Mouse (Mus musculus) liver, adult 2 months (tissue): ENCODE results near the gene Asprv1. TPM values are rescaled to one million over a fixed set of nuclear protein-coding genes. Genes with fewer than 3 reads are reported as not detected.

ENCODE experiments used
- DNase-seq: peaks from one replicate; pipeline ENCODE4 v3.0.0-alpha.2; 2011; ENCODE audit warnings: low read depth, low spot score; ENCODE audit errors: extremely low read depth
- H3K27ac ChIP-seq: fragments of 200-500 bp; replicated peaks from 2 replicates; pipeline ENCODE4 v1.5.1; 2012; ENCODE audit warnings: low read depth, mild to moderate bottlenecking, control low read depth, inconsistent platforms, low read length; ENCODE audit not compliant: insufficient read depth
- H3K27me3 ChIP-seq: fragments of 200-500 bp; 2 replicates; pipeline ENCODE4 v1.6.1; 2012; ENCODE audit warnings: mild to moderate bottlenecking, moderate library complexity, low read length, inconsistent platforms; ENCODE audit not compliant: control insufficient read depth, insufficient read depth
- H3K36me3 ChIP-seq: fragments of 200-500 bp; 2 replicates; pipeline ENCODE4 v1.6.1; 2012; ENCODE audit warnings: low read length, inconsistent platforms; ENCODE audit not compliant: control insufficient read depth, insufficient read depth
- H3K4me1 ChIP-seq: fragments of 200-500 bp; 2 replicates; pipeline ENCODE4 v1.6.1; 2011; ENCODE audit warnings: low read length; ENCODE audit not compliant: control insufficient read depth, insufficient read depth
- H3K4me3 ChIP-seq: fragments of 200-500 bp; 2 replicates; pipeline ENCODE4 v1.5.1; 2011; ENCODE audit warnings: low read depth, mild to moderate bottlenecking, control low read depth, low read length, moderate library complexity; ENCODE audit not compliant: insufficient read depth
- H3K79me2 ChIP-seq: fragments of 200-500 bp; 2 replicates; pipeline ENCODE4 v1.6.1; 2012; ENCODE audit warnings: inconsistent platforms, mild to moderate bottlenecking, low read length, moderate library complexity; ENCODE audit not compliant: control insufficient read depth, insufficient read depth
- H3K9ac ChIP-seq: fragments of 200-500 bp; 2 replicates; pipeline ENCODE4 v1.6.1; 2012; ENCODE audit warnings: low read depth, mild to moderate bottlenecking, control low read depth, inconsistent platforms, low read length
- CTCF ChIP-seq: fragments of 200-500 bp; IDR thresholded peaks from 2 replicates; pipeline ENCODE4 v1.5.1; 2011; ENCODE audit warnings: low read depth, low read length, control low read depth
- POLR2A ChIP-seq: fragments of 200-500 bp; IDR thresholded peaks from 2 replicates; pipeline ENCODE4 v1.6.1; 2011; ENCODE audit warnings: low read length, control low read depth; ENCODE audit not compliant: insufficient read depth; ENCODE audit errors: extremely low read depth
- WGBS: fragments of 180-500 bp; shearing (Covaris S2); methylation state at CpG from one replicate; pipeline ENCODE4 v1.1.7; 2018; 5-methylcytosine and 5-hydroxymethylcytosine counted together
- polyA plus RNA-seq: library from polyadenylated mRNA; depleted of rRNA; stranded (reverse); fragments of >200 nt; gene quantifications from 2 replicates; pipeline ENCODE4 v1.2.3, GENCODE M21; 2012; rRNA removed
- total RNA-seq: library from RNA; depleted of rRNA; stranded (reverse); fragments of >200 nt; gene quantifications from 2 replicates; pipeline ENCODE4 v1.2.3, GENCODE M21; 2014; rRNA removed

Gene Asprv1
- total RNA-seq (not detected in 2 replicates), polyA plus RNA-seq (0.07 and 0.10 TPM in 2 replicates)

GRCm38 (mm10) chr6:86627946-86628345 lies at the start of gene Asprv1:
Gene Asprv1 (plus strand): TSS chr6:86628164.
- no peak for DNase-seq
- Histone ChIP-seq H3K79me2 (no peaks in the 10 kb centered on the region), H3K9ac (no peak within 1 kb of the TSS), H3K4me3 (no peak within 1 kb of the TSS), H3K4me1 (no peaks in the 10 kb centered on the region), H3K36me3 (no peaks in the 10 kb centered on the region), H3K27ac (no peak within 1 kb of the TSS), H3K27me3 (no peaks in the 10 kb centered on the region)
- TF ChIP-seq CTCF (no peak), POLR2A (no peak)
- 64% methylated on average over 10 of the region's 10 CpGs for WGBS

GRCm38 (mm10) chr6:86578396-86578795 lies 49.6 kb upstream of the Asprv1 start:
- no peaks in the 10 kb centered on the region for H3K79me2 ChIP-seq
- H3K36me3 ChIP-seq: no peaks in the 10 kb centered on the region
- 46% methylated on average over 2 of the region's 2 CpGs for WGBS
- DNase-seq: peak; percentile 31
- H3K4me1 ChIP-seq: no peaks in the 10 kb centered on the region
- H3K4me3 ChIP-seq: no peak overlapping the region
- no peak overlapping the region for H3K27ac ChIP-seq
- TF ChIP-seq POLR2A: no peak
- TF ChIP-seq CTCF: no peak
- no peaks in the 10 kb centered on the region for H3K27me3 ChIP-seq
- no peak overlapping the region for H3K9ac ChIP-seq

GRCm38 (mm10) chr6:86579066-86579784 lies 48.7 kb upstream of the Asprv1 start:
- Histone ChIP-seq H3K4me3 (no peak overlapping the region), H3K79me2 (no peaks in the 10 kb centered on the region), H3K27ac (no peak overlapping the region), H3K9ac (no peak overlapping the region), H3K36me3 (no peaks in the 10 kb centered on the region), H3K27me3 (no peaks in the 10 kb centered on the region), H3K4me1 (peaks cover 3% of the 10 kb centered on the region; the same call in 1 of the 2 replicates)
- DNase-seq: no peak
- 81% methylated on average over 2 of the region's 2 CpGs for WGBS
- TF ChIP-seq CTCF (no peak), POLR2A (no peak)

DNA sequence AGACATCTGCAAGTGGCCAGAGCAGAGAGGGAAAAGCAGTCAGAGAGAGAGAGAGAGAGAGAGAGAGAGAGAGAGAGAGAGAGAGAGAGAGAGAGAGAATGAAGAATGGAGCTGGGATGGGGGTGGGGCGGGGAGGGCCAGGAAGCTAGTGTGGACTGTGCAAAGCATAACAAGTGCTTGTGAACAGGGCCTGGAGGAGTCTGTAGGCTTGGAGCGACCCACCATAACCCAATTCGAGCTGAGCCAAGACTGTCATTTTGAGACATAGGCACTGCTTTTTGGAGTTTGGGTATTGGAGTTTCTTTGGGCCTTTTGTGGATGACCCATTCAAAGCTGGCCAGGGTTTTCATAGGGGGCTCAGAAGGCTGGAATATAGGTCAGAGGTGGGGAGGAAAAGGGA lies 48.0 kb upstream of the Asprv1 start:
- no peak for DNase-seq
- Histone ChIP-seq H3K4me1 (peaks cover 8% of the 10 kb centered on the region; the same call in 1 of the 2 replicates), H3K4me3 (no peak overlapping the region), H3K36me3 (no peaks in the 10 kb centered on the region), H3K27ac (no peak overlapping the region), H3K27me3 (no peaks in the 10 kb centered on the region), H3K79me2 (no peaks in the 10 kb centered on the region), H3K9ac (no peak overlapping the region)
- WGBS: 93% methylated on average over 3 of the region's 3 CpGs
- no peak for TF ChIP-seq CTCF
- no peak for TF ChIP-seq POLR2A

GRCm38 (mm10) chr6:86583141-86583540 lies 44.8 kb upstream of the Asprv1 start:
- no peak overlapping the region for H3K9ac ChIP-seq
- H3K27ac ChIP-seq: no peak overlapping the region
- 88% methylated on average over 3 of the region's 3 CpGs for WGBS
- no peak for TF ChIP-seq CTCF
- no peak for TF ChIP-seq POLR2A
- H3K79me2 ChIP-seq: no peaks in the 10 kb centered on the region
- no peaks in the 10 kb centered on the region for H3K27me3 ChIP-seq
- peaks cover 10% of the 10 kb centered on the region; the same call in 1 of the 2 replicates for H3K4me1 ChIP-seq
- DNase-seq: no peak
- no peaks in the 10 kb centered on the region for H3K36me3 ChIP-seq
- H3K4me3 ChIP-seq: no peak overlapping the region

DNA sequence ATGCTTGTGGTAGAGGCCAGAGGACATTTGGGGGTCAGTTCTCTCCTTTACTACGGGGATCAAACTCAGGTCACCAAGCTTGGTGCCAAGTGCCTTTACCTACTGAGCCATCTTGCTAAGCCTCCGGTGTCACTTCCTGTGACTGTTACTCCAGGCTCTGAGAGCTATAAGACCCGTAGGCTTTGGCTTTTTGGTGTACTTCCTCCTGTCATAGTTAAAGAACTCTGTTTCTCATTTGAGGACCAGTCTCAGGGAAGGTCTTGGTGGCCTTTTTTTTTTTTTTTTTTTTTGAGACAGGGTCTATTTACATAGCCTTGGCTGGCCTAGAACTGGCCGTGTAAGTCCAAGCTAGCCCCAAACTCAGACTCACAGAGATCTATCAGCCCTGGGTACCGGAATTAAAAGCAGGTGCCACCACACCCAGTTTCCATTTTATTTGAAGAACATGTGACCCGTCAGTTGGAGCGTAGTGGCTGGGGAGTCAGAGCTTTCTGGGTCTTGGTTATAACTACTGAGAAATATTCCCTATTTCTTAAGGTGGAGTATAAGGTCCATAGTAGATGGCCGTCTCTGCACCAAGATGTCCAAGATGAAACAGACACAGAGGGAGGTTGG lies 44.3 kb upstream of the Asprv1 start:
- peak overlapping the region; percentile 88 for H3K27ac ChIP-seq
- no peaks in the 10 kb centered on the region for H3K27me3 ChIP-seq
- no peak for DNase-seq
- peaks cover 10% of the 10 kb centered on the region; the same call in 1 of the 2 replicates for H3K4me1 ChIP-seq
- H3K9ac ChIP-seq: peak overlapping the region; percentile 64; the same call in 1 of the 2 replicates
- TF ChIP-seq POLR2A: no peak
- no peak for TF ChIP-seq CTCF
- WGBS: 84% methylated on average over 8 of the region's 8 CpGs
- no peak overlapping the region for H3K4me3 ChIP-seq
- no peaks in the 10 kb centered on the region for H3K36me3 ChIP-seq
- H3K79me2 ChIP-seq: no peaks in the 10 kb centered on the region
